In the genomic region with DNA sequence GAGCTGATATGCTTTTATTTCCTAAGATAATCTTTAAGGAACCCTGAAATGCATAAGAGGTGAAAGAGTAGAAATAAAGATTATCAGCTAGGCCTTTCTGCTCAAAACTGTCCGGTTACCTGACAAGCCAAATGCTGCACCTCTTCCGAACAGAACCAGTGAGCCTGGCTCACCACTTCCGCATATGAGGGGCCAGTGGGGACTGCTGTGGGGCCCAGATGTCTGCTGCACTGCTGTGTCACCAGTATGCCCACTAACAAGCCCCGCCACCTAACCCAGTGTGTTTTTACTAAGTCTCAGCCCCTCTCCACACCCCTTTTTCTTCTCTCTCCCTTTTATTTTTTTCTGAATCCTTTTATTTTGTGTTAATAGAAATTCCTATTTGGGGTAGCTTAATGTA, we compare ENCODE assay signal across 26 mouse cellular contexts.
"Had no signal": no experiment of that assay in that cellular context is flagged by ENCODE, and none has a peak within 500 bp of the region (broad histone marks: within the 10 kb centered on the region; RNA-seq: fewer than 3 reads in every experiment).

No protein-coding gene starts in this region.

- H3K9me3 ChIP-seq: heart, embryonic 13.5 days; heart, embryonic 15.5 days; hindbrain, embryonic 10.5 days; hindbrain, embryonic 12.5 days; intestine, embryonic 15.5 days; limb, embryonic 13.5 days; limb, embryonic 15.5 days; liver, embryonic 12.5 days had no signal

- H3K4me1 ChIP-seq: heart, embryonic 13.5 days; heart, embryonic 15.5 days; hindbrain, embryonic 10.5 days; hindbrain, embryonic 12.5 days; intestine, embryonic 15.5 days; limb, embryonic 13.5 days; limb, embryonic 15.5 days; liver, embryonic 12.5 days had no signal

- H3K36me3 ChIP-seq: heart, embryonic 13.5 days; heart, embryonic 15.5 days; hindbrain, embryonic 10.5 days; hindbrain, embryonic 12.5 days; intestine, embryonic 15.5 days; limb, embryonic 13.5 days; limb, embryonic 15.5 days; liver, embryonic 12.5 days had no signal

- H3K27me3 ChIP-seq: heart, embryonic 13.5 days; heart, embryonic 15.5 days; hindbrain, embryonic 12.5 days; intestine, embryonic 15.5 days; limb, embryonic 13.5 days; limb, embryonic 15.5 days; liver, embryonic 12.5 days had no signal

- ATAC-seq: hindbrain, embryonic 16.5 days; inflammation-experienced regulatory T-cells, adult 6 months; intestine, embryonic 15.5 days; intestine, postnatal 0 days; liver, embryonic 12.5 days had no signal

- DNase-seq: gastrocnemius, adult 2 months; gastrocnemius, postnatal 10 days; gastrocnemius, postnatal 25 days; heart, adult 11 months; heart, adult 2 months; heart, postnatal 14 days; kidney, adult 18-20 months; kidney, adult 8-10 months; kidney, postnatal 10 days; kidney, postnatal 25 days; kidney, postnatal 4 days; layer of hippocampus, adult 9-11 months; layer of hippocampus, postnatal 36 days; left cerebral cortex, postnatal 4 days had no signal

- H3K4me3 ChIP-seq: gastrocnemius, adult 2 months; heart, adult 2 months; heart, embryonic 13.5 days; heart, embryonic 15.5 days; hindbrain, embryonic 10.5 days; hindbrain, embryonic 12.5 days; intestine, embryonic 15.5 days; limb, embryonic 13.5 days; limb, embryonic 15.5 days; liver, embryonic 12.5 days had no signal

- H3K27ac ChIP-seq: gastrocnemius, adult 2 months; heart, adult 2 months; heart, embryonic 13.5 days; heart, embryonic 15.5 days; hindbrain, embryonic 10.5 days; hindbrain, embryonic 12.5 days; hindbrain, embryonic 14.5 days; intestine, embryonic 15.5 days; limb, embryonic 13.5 days; limb, embryonic 15.5 days; liver, embryonic 12.5 days had no signal
